Mouse (Mus musculus): ENCODE measurements around the gene Ceacam11.
"Not testable (repeated sequence)": the region's sequence is repeated elsewhere in the genome, so short reads cannot be mapped to it uniquely, and the experiment has no call there.

Ceacam11 gene

GRCm38 (mm10) chr7:17971824-17972223 is at the start of gene Ceacam11:
Gene Ceacam11 (plus strand): TSS chr7:17972124.
- no peak for DNase-seq

GRCm38 (mm10) chr7:18001131-18001530 is 29.2 kb downstream of the Ceacam11 start:
- not testable (repeated sequence) for DNase-seq

GRCm38 (mm10) chr7:18009589-18009988 is 37.7 kb downstream of the Ceacam11 start, which contains the start of gene Ceacam13:
Gene Ceacam13 (plus strand): TSS chr7:18009889.
- no peak for DNase-seq

All from B cell, adult 2 months (primary cell).